Mouse (Mus musculus) retina, adult 2 months (tissue): ENCODE measurements around the gene Rnf225.

ENCODE experiments used
- DNase-seq: peaks from one replicate; pipeline ENCODE4 v3.0.0-alpha.2; 2012; ENCODE audit warnings: low read depth, low spot score

The Rnf225 gene

DNA sequence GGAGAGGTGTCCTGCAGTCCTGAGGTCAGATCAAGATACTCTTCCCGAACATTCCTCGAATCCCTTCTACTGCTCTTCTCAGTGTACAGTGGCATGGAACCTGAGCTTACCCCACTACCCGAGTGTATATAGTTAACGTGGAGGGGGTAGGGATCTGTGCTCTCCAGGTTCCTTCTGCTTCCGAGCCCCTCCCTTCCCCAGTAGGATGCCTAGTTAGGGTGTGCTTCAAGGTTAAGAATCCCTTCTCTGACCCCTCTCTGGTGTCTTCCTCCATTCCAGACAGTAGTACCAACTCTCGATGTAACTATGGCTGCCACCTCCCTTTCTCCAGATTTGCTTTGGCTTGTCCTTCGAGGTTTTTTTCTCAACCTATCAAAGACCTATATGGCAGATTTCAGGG is 53.1 kb downstream of the Rnf225 start:
- no peak for DNase-seq
